Mouse (Mus musculus) hindbrain, postnatal 0 days (tissue): ENCODE measurements around the gene Snx30. TPM values are rescaled to one million over a fixed set of nuclear protein-coding genes. Genes with fewer than 3 reads are reported as not detected.

ENCODE experiments used
- ATAC-seq: fragments of 200-750 bp; cut with Nextera tagmentation; 2 replicates; pipeline ENCODE4 v1.8.0; 2017; ENCODE audit warnings: mild to moderate bottlenecking, moderate TSS enrichment, moderate library complexity
- DNase-seq: peaks from one replicate; pipeline ENCODE4 v3.0.0-alpha.2; 2015; ENCODE audit warnings: low spot score
- H3K27ac ChIP-seq: fragments of 300-500 bp; sonication (generic); 2 replicates; pipeline ENCODE4 v1.5.1; 2014; ENCODE audit warnings: mild to moderate bottlenecking
- H3K27me3 ChIP-seq: fragments of 300-500 bp; sonication (generic); 2 replicates; pipeline ENCODE4 v1.6.1; 2014; ENCODE audit warnings: low read length, mixed read lengths; ENCODE audit not compliant: insufficient read depth
- H3K36me3 ChIP-seq: fragments of 300-500 bp; sonication (generic); 2 replicates; pipeline ENCODE4 v1.6.1; 2014; ENCODE audit warnings: low read length, mixed read lengths; ENCODE audit not compliant: insufficient read depth
- H3K4me1 ChIP-seq: fragments of 300-500 bp; sonication (generic); 2 replicates; pipeline ENCODE4 v1.6.1; 2014; ENCODE audit warnings: antibody characterized with exemption, low read length, mixed read lengths; ENCODE audit not compliant: insufficient read depth
- H3K4me2 ChIP-seq: fragments of 300-500 bp; sonication (generic); 2 replicates; pipeline ENCODE4 v1.6.1; 2014; ENCODE audit warnings: low read depth, mild to moderate bottlenecking, low read length, moderate library complexity, mixed read lengths
- H3K4me3 ChIP-seq: fragments of 300-500 bp; sonication (generic); 2 replicates; pipeline ENCODE4 v1.5.1; 2014; ENCODE audit warnings: low read length
- H3K9ac ChIP-seq: fragments of 300-500 bp; sonication (generic); replicated peaks from 2 replicates; pipeline ENCODE4 v1.6.1; 2014; ENCODE audit warnings: mild to moderate bottlenecking, low read length, moderate library complexity, mixed read lengths
- H3K9me3 ChIP-seq: fragments of 300-500 bp; sonication (generic); 2 replicates; pipeline ENCODE4 v1.6.1; 2016; ENCODE audit warnings: low read length, mixed read lengths
- CTCF ChIP-seq: IDR thresholded peaks from 2 replicates; pipeline ENCODE4 v1.5.1; 2016; ENCODE audit warnings: antibody characterized with exemption, control low read depth, low read depth
- whole genome bisulfite sequencing: fragments of 180-500 bp; shearing (Covaris S2); extraction: QIAGEN DNeasy Blood & Tissue Kit; methylation state at CpG from one replicate; pipeline ENCODE4 v1.1.7; 2014; 5-methylcytosine and 5-hydroxymethylcytosine counted together
- polyA plus RNA-seq: library from polyadenylated mRNA; unstranded; fragments of >200 nt; fragmentation: Nextera tagmentation; extraction: Ambion mirVana; gene quantifications from 2 replicates; pipeline ENCODE4 v1.2.1, GENCODE M21; 2015
- total RNA-seq: library from RNA; depleted of rRNA; stranded (reverse); fragments of >200 nt; gene quantifications from 2 replicates; pipeline ENCODE4 v1.2.3, GENCODE M21; 2014

Snx30 gene
- total and polyA plus RNA-seq, 2 experiments from 2014 or later = 15.8 to 31.2 TPM

DNA sequence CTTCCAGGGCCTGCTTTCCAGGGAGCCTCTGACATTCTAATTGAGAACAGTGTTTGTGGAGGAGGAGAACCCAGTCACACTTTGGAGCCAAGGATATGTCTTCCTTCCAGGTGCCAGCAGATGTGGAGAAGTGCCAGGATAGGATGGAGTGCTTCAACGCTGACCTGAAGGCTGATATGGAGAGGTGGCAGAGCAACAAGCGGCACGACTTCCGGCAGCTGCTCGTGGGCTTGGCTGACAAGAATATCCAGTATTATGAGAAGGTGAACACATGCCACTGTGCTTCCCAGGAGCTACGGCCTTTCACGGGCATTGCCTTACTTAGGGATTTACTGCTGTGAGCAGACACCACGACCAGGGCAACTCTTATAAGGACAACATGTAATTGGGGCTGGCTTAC lies 88.8 kb downstream of the Snx30 start:
- H3K4me1 ChIP-seq = 0 out of 2 replicates have a peak, but pooled peaks cover 3% of the 10 kb centered on the region
- no peak overlapping the region for H3K4me3 ChIP-seq
- TF ChIP-seq CTCF = no peak
- WGBS = 92% methylated on average over 8 of the region's 8 CpGs
- H3K4me2 ChIP-seq = no peak overlapping the region
- peaks cover 37% of the 10 kb centered on the region; the same call in 1 of the 2 replicates for H3K36me3 ChIP-seq
- H3K9ac ChIP-seq = no peak overlapping the region
- no peak overlapping the region for H3K27ac ChIP-seq
- DNase-seq (no peak), ATAC-seq (no peak)
- no peaks in the 10 kb centered on the region for H3K9me3 ChIP-seq
- no peaks in the 10 kb centered on the region for H3K27me3 ChIP-seq

GRCm38 (mm10) chr4:59894977-59895575 lies 89.4 kb downstream of the Snx30 start:
- H3K36me3 ChIP-seq = peaks cover 37% of the 10 kb centered on the region; the same call in 1 of the 2 replicates
- no peak overlapping the region for H3K4me3 ChIP-seq
- H3K27me3 ChIP-seq = no peaks in the 10 kb centered on the region
- WGBS = 97% methylated on average over 3 of the region's 3 CpGs
- no peak for ATAC-seq
- no peaks in the 10 kb centered on the region for H3K4me1 ChIP-seq
- H3K27ac ChIP-seq = no peak overlapping the region
- TF ChIP-seq CTCF = no peak
- H3K9me3 ChIP-seq = no peaks in the 10 kb centered on the region
- H3K4me2 ChIP-seq = no peak overlapping the region
- DNase-seq = no peak
- H3K9ac ChIP-seq = no peak overlapping the region

GRCm38 (mm10) chr4:59896000-59896399 lies 90.4 kb downstream of the Snx30 start:
- WGBS = 70% methylated on average over 5 of the region's 5 CpGs
- Histone ChIP-seq H3K27ac (no peak overlapping the region), H3K9ac (no peak overlapping the region), H3K9me3 (no peaks in the 10 kb centered on the region), H3K27me3 (no peaks in the 10 kb centered on the region), H3K4me2 (no peak overlapping the region), H3K4me1 (no peaks in the 10 kb centered on the region), H3K4me3 (no peak overlapping the region), H3K36me3 (peaks cover 37% of the 10 kb centered on the region; the same call in 1 of the 2 replicates)
- no peak for TF ChIP-seq CTCF
- no peak for DNase-seq
- ATAC-seq = no peak

DNA sequence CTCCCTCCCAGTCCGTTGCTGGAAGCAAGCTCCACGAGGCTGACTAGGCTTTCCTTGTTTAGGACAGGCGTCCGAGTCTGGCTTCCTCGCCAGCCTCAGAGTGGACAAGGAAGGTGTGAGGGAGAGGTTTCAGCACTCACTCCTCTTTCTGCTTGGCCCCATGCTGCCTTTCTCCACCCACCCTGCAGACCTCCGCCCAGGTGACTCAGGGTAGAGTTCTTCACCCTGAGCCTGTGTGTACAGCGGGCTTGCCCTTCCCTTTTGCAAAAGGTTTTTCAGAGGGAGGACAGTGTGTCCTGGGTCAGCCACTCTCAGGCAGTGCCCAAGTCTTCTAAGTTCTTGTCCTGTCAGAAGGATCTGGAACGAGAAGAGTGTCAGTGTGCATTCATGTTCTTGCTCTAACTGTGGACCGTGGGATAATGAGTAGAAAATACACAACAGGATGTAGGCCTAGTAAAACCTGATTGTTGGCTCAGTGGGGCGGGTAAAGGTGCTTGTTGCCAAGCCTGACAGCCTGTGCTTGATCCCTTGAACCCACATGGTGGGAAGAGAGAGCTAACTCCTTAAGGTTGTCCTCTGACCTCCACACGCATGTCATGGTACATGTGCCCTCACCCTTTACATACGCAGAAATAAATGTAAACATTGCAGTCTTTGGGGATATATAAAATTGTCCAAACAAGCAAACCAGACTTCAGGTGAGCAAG lies 92.3 kb downstream of the Snx30 start:
- Histone ChIP-seq H3K36me3 (peaks cover 37% of the 10 kb centered on the region; the same call in 1 of the 2 replicates), H3K4me2 (no peak overlapping the region), H3K27ac (no peak overlapping the region), H3K4me3 (no peak overlapping the region), H3K9ac (no peak overlapping the region), H3K9me3 (no peaks in the 10 kb centered on the region), H3K4me1 (no peaks in the 10 kb centered on the region), H3K27me3 (no peaks in the 10 kb centered on the region)
- DNase-seq = no peak
- no peak for TF ChIP-seq CTCF
- no peak for ATAC-seq
- 90% methylated on average over 12 of the region's 12 CpGs for WGBS

DNA sequence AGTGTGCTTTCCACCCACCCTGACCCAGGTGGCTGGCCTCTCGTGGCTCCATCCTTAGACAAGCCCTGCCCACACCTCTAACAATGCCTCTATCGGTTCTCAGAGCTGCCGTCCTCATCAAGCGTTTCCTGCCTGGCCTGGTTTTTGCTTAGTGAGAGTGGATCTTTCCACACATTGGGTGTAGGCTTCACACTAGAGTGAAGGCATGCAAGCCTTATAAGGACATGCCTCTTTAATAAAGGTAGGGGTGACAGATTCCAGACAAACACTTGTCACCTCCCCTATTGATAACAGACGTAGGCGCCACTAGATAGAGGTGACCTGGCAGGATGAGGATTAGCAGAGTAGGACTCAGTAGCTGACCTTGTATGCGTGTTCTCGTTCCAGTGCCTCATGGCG lies 92.9 kb downstream of the Snx30 start:
- no peaks in the 10 kb centered on the region for H3K27me3 ChIP-seq
- no peaks in the 10 kb centered on the region for H3K4me1 ChIP-seq
- no peak overlapping the region for H3K4me2 ChIP-seq
- no peak overlapping the region for H3K9ac ChIP-seq
- H3K9me3 ChIP-seq = no peaks in the 10 kb centered on the region
- peaks cover 32% of the 10 kb centered on the region; the same call in 1 of the 2 replicates for H3K36me3 ChIP-seq
- H3K4me3 ChIP-seq = no peak overlapping the region
- ATAC-seq (no peak), DNase-seq (no peak)
- TF ChIP-seq CTCF = no peak
- 92% methylated on average over 9 of the region's 9 CpGs for WGBS
- H3K27ac ChIP-seq = no peak overlapping the region

- Histone ChIP-seq H3K27me3 (no peaks in the 10 kb centered on the region), H3K4me3 (no peak overlapping the region), H3K9me3 (no peaks in the 10 kb centered on the region), H3K4me2 (no peak overlapping the region), H3K36me3 (peaks cover 4% of the 10 kb centered on the region; the same call in 1 of the 2 replicates), H3K27ac (no peak overlapping the region), H3K4me1 (no peaks in the 10 kb centered on the region), H3K9ac (no peak overlapping the region)
- DNase-seq (no peak), ATAC-seq (no peak)
- WGBS = 86% methylated on average over 6 of the region's 6 CpGs
- TF ChIP-seq CTCF = no peak
Measured at GRCm38 (mm10) chr4:59901810-59902209, 96.2 kb downstream of the Snx30 start.

DNA sequence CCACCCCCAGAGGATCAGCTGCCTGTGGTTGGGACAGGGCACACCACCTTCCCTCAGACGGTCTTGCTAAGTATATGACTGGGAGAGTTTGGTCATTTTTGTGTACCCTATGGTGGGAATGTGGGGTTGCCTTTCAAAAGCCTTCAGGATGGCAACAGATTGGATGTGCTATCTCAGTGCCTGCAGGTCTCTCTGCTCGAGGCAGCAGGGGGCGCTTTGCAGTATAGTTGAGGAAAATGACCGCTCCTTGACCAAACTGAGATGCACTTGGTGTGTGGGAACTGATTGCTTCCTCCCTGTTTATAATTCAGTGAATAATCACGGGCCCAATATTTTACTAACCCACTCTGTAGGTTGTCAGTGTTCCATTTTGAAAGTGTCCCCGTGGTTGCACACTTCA lies 96.9 kb downstream of the Snx30 start:
- Histone ChIP-seq H3K9ac (no peak overlapping the region), H3K4me3 (no peak overlapping the region), H3K27me3 (no peaks in the 10 kb centered on the region), H3K4me1 (no peaks in the 10 kb centered on the region), H3K9me3 (no peaks in the 10 kb centered on the region), H3K4me2 (no peak overlapping the region), H3K27ac (no peak overlapping the region), H3K36me3 (no peaks in the 10 kb centered on the region; the same call in 1 of the 2 replicates)
- ATAC-seq = no peak
- TF ChIP-seq CTCF = 0 out of 2 replicates have a peak, but pooled peaks have one; percentile 18
- WGBS = 68% methylated on average over 6 of the region's 6 CpGs
- DNase-seq = no peak
